Mouse (Mus musculus): ENCODE results near the gene Cmc2. TPM values are rescaled to one million over a fixed set of nuclear protein-coding genes. Genes with fewer than 3 reads are reported as not detected.

The Cmc2 gene
- polyA plus RNA-seq, 1 experiment from 2014 or later, result 79.4 TPM

- ATAC-seq (ENCODE audit: low FRiP score, low TSS enrichment), result no peak
- WGBS, result 85% methylated on average over 5 of the region's 5 CpGs
Measured at GRCm38 (mm10) chr8:116891446-116891845, 29.8 kb downstream of the Cmc2 start.

GRCm38 (mm10) chr8:116887813-116888212 lies 33.4 kb downstream of the Cmc2 start:
- Histone ChIP-seq H3K4me2 (replicated peaks; ENCODE audit: low read depth, low read length) (no peak overlapping the region), H3K27ac (ENCODE audit: low read length) (no peak overlapping the region), H3K4me1 (ENCODE audit: insufficient read depth, low read length) (no peaks in the 10 kb centered on the region), H3K9ac (replicated peaks; ENCODE audit: low read length) (no peak overlapping the region), H3K4me3 (ENCODE audit: low read length) (no peak overlapping the region), H3K9me3 (ENCODE audit: low read length) (no peaks in the 10 kb centered on the region), H3K36me3 (ENCODE audit: insufficient read depth, low read length) (peaks cover 32% of the 10 kb centered on the region), H3K27me3 (ENCODE audit: insufficient read depth, low read length) (no peaks in the 10 kb centered on the region)
- WGBS, result 68% methylated on average over 4 of the region's 4 CpGs
- no peak for ATAC-seq (ENCODE audit: low FRiP score, low TSS enrichment)

More at GRCm38 (mm10) chr8:116891446-116891845, 29.8 kb downstream of the Cmc2 start:
- peaks cover 41% of the 10 kb centered on the region for H3K36me3 ChIP-seq (ENCODE audit: insufficient read depth, low read length)
- H3K4me2 ChIP-seq (replicated peaks; ENCODE audit: low read depth, low read length), result no peak overlapping the region
- H3K4me1 ChIP-seq (ENCODE audit: insufficient read depth, low read length), result no peaks in the 10 kb centered on the region
- H3K27ac ChIP-seq (ENCODE audit: low read length), result no peak overlapping the region
- H3K9ac ChIP-seq (replicated peaks; ENCODE audit: low read length), result no peak overlapping the region
- H3K27me3 ChIP-seq (ENCODE audit: insufficient read depth, low read length), result no peaks in the 10 kb centered on the region
- H3K9me3 ChIP-seq (ENCODE audit: low read length), result peaks cover 11% of the 10 kb centered on the region
- no peak overlapping the region for H3K4me3 ChIP-seq (ENCODE audit: low read length)

- H3K4me2 ChIP-seq (replicated peaks; ENCODE audit: low read depth, low read length), result no peak overlapping the region
- H3K9me3 ChIP-seq (ENCODE audit: low read length), result peaks cover 3% of the 10 kb centered on the region
- H3K4me3 ChIP-seq (ENCODE audit: low read length), result no peak overlapping the region
- 87% methylated on average over 8 of the region's 8 CpGs for WGBS
- no peaks in the 10 kb centered on the region for H3K27me3 ChIP-seq (ENCODE audit: insufficient read depth, low read length)
- H3K9ac ChIP-seq (replicated peaks; ENCODE audit: low read length), result no peak overlapping the region
- no peaks in the 10 kb centered on the region for H3K4me1 ChIP-seq (ENCODE audit: insufficient read depth, low read length)
- peaks cover 4% of the 10 kb centered on the region; the same call in 1 of the 2 replicates for H3K36me3 ChIP-seq (ENCODE audit: insufficient read depth, low read length)
- H3K27ac ChIP-seq (ENCODE audit: low read length), result no peak overlapping the region
- no peak for ATAC-seq (ENCODE audit: low FRiP score, low TSS enrichment)
Measured at GRCm38 (mm10) chr8:116881396-116881795, 39.9 kb downstream of the Cmc2 start.

- H3K36me3 ChIP-seq (ENCODE audit: insufficient read depth, low read length), result no peaks in the 10 kb centered on the region
- ATAC-seq (ENCODE audit: low FRiP score, low TSS enrichment), result no peak
- no peak overlapping the region for H3K27ac ChIP-seq (ENCODE audit: low read length)
- H3K27me3 ChIP-seq (ENCODE audit: insufficient read depth, low read length), result no peaks in the 10 kb centered on the region
- H3K4me3 ChIP-seq (ENCODE audit: low read length), result no peak overlapping the region
- H3K9ac ChIP-seq (replicated peaks; ENCODE audit: low read length), result no peak overlapping the region
- peaks cover 3% of the 10 kb centered on the region for H3K9me3 ChIP-seq (ENCODE audit: low read length)
- 65% methylated on average over 17 of the region's 17 CpGs for WGBS
- H3K4me2 ChIP-seq (replicated peaks; ENCODE audit: low read depth, low read length), result no peak overlapping the region
- no peaks in the 10 kb centered on the region for H3K4me1 ChIP-seq (ENCODE audit: insufficient read depth, low read length)
Measured at GRCm38 (mm10) chr8:116875798-116876450, 45.3 kb downstream of the Cmc2 start.

- H3K4me1 ChIP-seq (ENCODE audit: insufficient read depth, low read length), result no peaks in the 10 kb centered on the region
- H3K27ac ChIP-seq (ENCODE audit: low read length), result no peak overlapping the region
- no peak overlapping the region for H3K9ac ChIP-seq (replicated peaks; ENCODE audit: low read length)
- H3K36me3 ChIP-seq (ENCODE audit: insufficient read depth, low read length), result no peaks in the 10 kb centered on the region
- 67% methylated on average over 8 of the region's 8 CpGs for WGBS
- ATAC-seq (ENCODE audit: low FRiP score, low TSS enrichment), result no peak
- H3K4me2 ChIP-seq (replicated peaks; ENCODE audit: low read depth, low read length), result no peak overlapping the region
- H3K27me3 ChIP-seq (ENCODE audit: insufficient read depth, low read length), result no peaks in the 10 kb centered on the region
- peaks cover 3% of the 10 kb centered on the region for H3K9me3 ChIP-seq (ENCODE audit: low read length)
- no peak overlapping the region for H3K4me3 ChIP-seq (ENCODE audit: low read length)
Measured at GRCm38 (mm10) chr8:116873986-116874385, 47.3 kb downstream of the Cmc2 start.

- Histone ChIP-seq H3K9ac (replicated peaks; ENCODE audit: low read length) (no peak overlapping the region), H3K4me3 (ENCODE audit: low read length) (no peak overlapping the region), H3K4me2 (replicated peaks; ENCODE audit: low read depth, low read length) (no peak overlapping the region), H3K27me3 (ENCODE audit: insufficient read depth, low read length) (no peaks in the 10 kb centered on the region), H3K36me3 (ENCODE audit: insufficient read depth, low read length) (no peaks in the 10 kb centered on the region), H3K9me3 (ENCODE audit: low read length) (peaks cover 3% of the 10 kb centered on the region), H3K4me1 (ENCODE audit: insufficient read depth, low read length) (no peaks in the 10 kb centered on the region; the same call in 1 of the 2 replicates), H3K27ac (ENCODE audit: low read length) (no peak overlapping the region)
- ATAC-seq (ENCODE audit: low FRiP score, low TSS enrichment), result no peak
- WGBS, result 51% methylated on average over 11 of the region's 11 CpGs
Measured at GRCm38 (mm10) chr8:116873586-116873985, 47.7 kb downstream of the Cmc2 start.

- no peaks in the 10 kb centered on the region; the same call in 1 of the 2 replicates for H3K4me1 ChIP-seq (ENCODE audit: insufficient read depth, low read length)
- WGBS, result 65% methylated on average over 2 of the region's 2 CpGs
- no peak overlapping the region for H3K9ac ChIP-seq (replicated peaks; ENCODE audit: low read length)
- peak; percentile 37; the same call in 1 of the 2 replicates for ATAC-seq (ENCODE audit: low FRiP score, low TSS enrichment)
- no peak overlapping the region for H3K27ac ChIP-seq (ENCODE audit: low read length)
- no peak overlapping the region for H3K4me2 ChIP-seq (replicated peaks; ENCODE audit: low read depth, low read length)
- no peaks in the 10 kb centered on the region for H3K36me3 ChIP-seq (ENCODE audit: insufficient read depth, low read length)
- H3K27me3 ChIP-seq (ENCODE audit: insufficient read depth, low read length), result no peaks in the 10 kb centered on the region
- peaks cover 3% of the 10 kb centered on the region for H3K9me3 ChIP-seq (ENCODE audit: low read length)
- no peak overlapping the region for H3K4me3 ChIP-seq (ENCODE audit: low read length)
Measured at GRCm38 (mm10) chr8:116872761-116873342, 48.4 kb downstream of the Cmc2 start.

- Histone ChIP-seq H3K9ac (replicated peaks; ENCODE audit: low read length) (no peak overlapping the region; the same call in 1 of the 2 replicates), H3K4me1 (ENCODE audit: insufficient read depth, low read length) (peaks cover 6% of the 10 kb centered on the region; the same call in 1 of the 2 replicates), H3K36me3 (ENCODE audit: insufficient read depth, low read length) (no peaks in the 10 kb centered on the region), H3K4me3 (ENCODE audit: low read length) (no peak overlapping the region), H3K27me3 (ENCODE audit: insufficient read depth, low read length) (peaks cover 8% of the 10 kb centered on the region; the same call in 1 of the 2 replicates), H3K27ac (ENCODE audit: low read length) (no peak overlapping the region), H3K4me2 (replicated peaks; ENCODE audit: low read depth, low read length) (no peak overlapping the region), H3K9me3 (ENCODE audit: low read length) (no peaks in the 10 kb centered on the region)
- ATAC-seq (ENCODE audit: low FRiP score, low TSS enrichment), result peak; percentile 75
- WGBS, result 14% methylated on average over 4 of the region's 4 CpGs
Measured at GRCm38 (mm10) chr8:116868699-116869098, 52.6 kb downstream of the Cmc2 start.

GRCm38 (mm10) chr8:116867321-116867720 lies 53.9 kb downstream of the Cmc2 start:
- Histone ChIP-seq H3K4me2 (replicated peaks; ENCODE audit: low read depth, low read length) (peak overlapping the region; percentile 24; the same call in 1 of the 2 replicates), H3K36me3 (ENCODE audit: insufficient read depth, low read length) (no peaks in the 10 kb centered on the region), H3K4me3 (ENCODE audit: low read length) (no peak overlapping the region), H3K27ac (ENCODE audit: low read length) (peak overlapping the region; percentile 40), H3K4me1 (ENCODE audit: insufficient read depth, low read length) (peaks cover 13% of the 10 kb centered on the region), H3K9me3 (ENCODE audit: low read length) (no peaks in the 10 kb centered on the region), H3K27me3 (ENCODE audit: insufficient read depth, low read length) (peaks cover 10% of the 10 kb centered on the region; the same call in 1 of the 2 replicates), H3K9ac (replicated peaks; ENCODE audit: low read length) (no peak overlapping the region)
- ATAC-seq (ENCODE audit: low FRiP score, low TSS enrichment), result no peak
- WGBS, result 58% methylated on average over 9 of the region's 9 CpGs

Data from kidney, embryonic 16.5 days (tissue).